ENCODE assay signal across 30 mouse cellular contexts in the genomic region with DNA sequence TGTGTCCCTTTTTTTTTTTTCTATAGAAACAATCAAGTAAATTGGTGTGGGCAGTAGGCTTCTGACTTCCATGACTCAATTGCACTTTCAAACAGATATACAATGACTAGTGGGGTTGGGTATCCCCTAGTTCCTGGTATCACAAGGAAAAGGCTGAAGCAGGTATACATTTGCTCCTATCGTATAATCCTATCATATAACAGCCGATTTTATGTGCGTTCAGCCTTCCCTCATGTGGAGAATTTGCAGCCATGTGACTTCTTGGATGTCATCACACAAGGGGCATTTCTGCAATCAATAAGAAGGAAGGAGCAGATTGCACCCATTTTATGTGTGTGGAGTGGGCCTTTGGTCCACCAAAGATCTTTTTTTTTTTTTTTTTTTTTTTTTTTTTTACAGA. TPM values are rescaled to one million over a fixed set of nuclear protein-coding genes. Genes with fewer than 3 reads are reported as not detected.
"Had no signal": no experiment of that assay in that cellular context is flagged by ENCODE, and none has a peak within 500 bp of the region (broad histone marks: within the 10 kb centered on the region; RNA-seq: fewer than 3 reads in every experiment).

No protein-coding gene starts in this region.

- H3K4me2 ChIP-seq: limb, embryonic 12.5 days; limb, embryonic 13.5 days; limb, embryonic 15.5 days; liver, embryonic 11.5 days; liver, embryonic 12.5 days; liver, embryonic 13.5 days; liver, embryonic 15.5 days; lung, embryonic 14.5 days; lung, embryonic 15.5 days; midbrain, embryonic 12.5 days; midbrain, embryonic 13.5 days; midbrain, embryonic 15.5 days; neural tube, embryonic 12.5 days had no signal

- H3K9ac ChIP-seq: limb, embryonic 12.5 days; limb, embryonic 13.5 days; limb, embryonic 15.5 days; liver, embryonic 12.5 days; liver, embryonic 13.5 days; liver, embryonic 14.5 days; liver, embryonic 15.5 days; liver, postnatal 0 days; lung, embryonic 14.5 days; lung, embryonic 15.5 days; midbrain, embryonic 12.5 days; midbrain, embryonic 13.5 days; midbrain, embryonic 15.5 days; neural tube, embryonic 12.5 days had no signal

- H3K9me3 ChIP-seq: limb, embryonic 10.5 days; limb, embryonic 12.5 days; limb, embryonic 13.5 days; limb, embryonic 15.5 days; liver, embryonic 12.5 days; liver, embryonic 15.5 days; lung, embryonic 15.5 days; midbrain, embryonic 10.5 days; midbrain, embryonic 12.5 days; midbrain, embryonic 13.5 days; midbrain, embryonic 15.5 days; neural tube, embryonic 12.5 days had no signal

- H3K27me3 ChIP-seq: limb, embryonic 12.5 days; limb, embryonic 13.5 days; limb, embryonic 15.5 days; liver, embryonic 12.5 days; liver, embryonic 13.5 days; liver, embryonic 15.5 days; lung, embryonic 15.5 days; megakaryocyte, embryonic 14.5 days; midbrain, embryonic 12.5 days; midbrain, embryonic 13.5 days; midbrain, embryonic 15.5 days; neural tube, embryonic 12.5 days had no signal

- H3K27ac ChIP-seq: left cerebral cortex, adult 2 months; limb, embryonic 10.5 days; limb, embryonic 12.5 days; limb, embryonic 13.5 days; limb, embryonic 15.5 days; liver, embryonic 12.5 days; liver, embryonic 13.5 days; liver, embryonic 14.5 days; liver, embryonic 15.5 days; lung, embryonic 15.5 days; macrophage; midbrain, embryonic 10.5 days; midbrain, embryonic 12.5 days; midbrain, embryonic 13.5 days; midbrain, embryonic 15.5 days; neural tube, embryonic 12.5 days had no signal

- H3K36me3 ChIP-seq: limb, embryonic 10.5 days; limb, embryonic 12.5 days; limb, embryonic 13.5 days; limb, embryonic 15.5 days; liver, embryonic 12.5 days; liver, embryonic 13.5 days; liver, embryonic 15.5 days; lung, embryonic 15.5 days; midbrain, embryonic 10.5 days; midbrain, embryonic 12.5 days; midbrain, embryonic 13.5 days; midbrain, embryonic 15.5 days; neural tube, embryonic 12.5 days had no signal

- ATAC-seq: liver, embryonic 12.5 days; liver, postnatal 0 days; lung, postnatal 0 days; midbrain, embryonic 13.5 days; midbrain, embryonic 15.5 days had no signal

- H3K4me3 ChIP-seq: left cerebral cortex, adult 2 months; limb, embryonic 10.5 days; limb, embryonic 12.5 days; limb, embryonic 13.5 days; limb, embryonic 15.5 days; liver, embryonic 12.5 days; liver, embryonic 13.5 days; liver, embryonic 15.5 days; lung, embryonic 15.5 days; megakaryocyte, embryonic 14.5 days; midbrain, embryonic 10.5 days; midbrain, embryonic 12.5 days; midbrain, embryonic 13.5 days; midbrain, embryonic 15.5 days; myocyte; neural tube, embryonic 12.5 days had no signal

- H3K4me1 ChIP-seq: megakaryocyte, embryonic 14.5 days had no signal

- DNase-seq: liver; liver, embryonic 13.5 days; liver, postnatal 0 days; lung, adult 18-20 months; lung, adult 2 months; lung, embryonic 14.5 days; lung, postnatal 10 days; lung, postnatal 14 days; lung, postnatal 36 days; lung, postnatal 4 days; midbrain, embryonic 14.5 days had no signal

RNA-seq across cellular contexts. Expression of a gene that starts 5.1 kb away (rescaled TPM):
- polyA plus RNA-seq: liver, embryonic 12.5 days; macrophage had no signal
